Mouse (Mus musculus) limb, embryonic 14.5 days (tissue): ENCODE measurements at regions not wholly inside any gene's neighbourhood (a gene's known extent, or its start where the extent isn't known, plus 50 kb on each side); places are given as distances from the start of the nearest gene placed in this dataset.

Experiments used
- ATAC-seq: fragments of 200-750 bp; cut with Nextera tagmentation; 2 replicates; pipeline ENCODE4 v1.8.0; 2017; ENCODE audit warnings: low read depth, moderate number of reproducible peaks, moderate TSS enrichment; ENCODE audit not compliant: low FRiP score
- DNase-seq: peaks from one replicate; pipeline ENCODE4 v3.0.0-alpha.2; 2015; ENCODE audit warnings: low spot score
- H3K27ac ChIP-seq: fragments of 300-500 bp; sonication (generic); replicated peaks from 2 replicates; pipeline ENCODE4 v1.5.1; 2014; ENCODE audit warnings: low read depth, mild to moderate bottlenecking, low read length, moderate library complexity, mixed read lengths
- H3K27me3 ChIP-seq: fragments of 300-500 bp; sonication (generic); 2 replicates; pipeline ENCODE4 v1.6.1; 2014; ENCODE audit warnings: low read length, mixed read lengths; ENCODE audit not compliant: control insufficient read depth, insufficient read depth
- H3K36me3 ChIP-seq: fragments of 300-500 bp; sonication (generic); 2 replicates; pipeline ENCODE4 v1.6.1; 2014; ENCODE audit warnings: mild to moderate bottlenecking, low read length, moderate library complexity, mixed read lengths; ENCODE audit not compliant: control insufficient read depth, insufficient read depth
- H3K4me1 ChIP-seq: fragments of 300-500 bp; sonication (generic); 2 replicates; pipeline ENCODE4 v1.6.1; 2014; ENCODE audit warnings: antibody characterized with exemption, low read length, mixed read lengths; ENCODE audit not compliant: control insufficient read depth, insufficient read depth
- H3K4me2 ChIP-seq: fragments of 300-500 bp; sonication (generic); replicated peaks from 2 replicates; pipeline ENCODE4 v1.6.1; 2014; ENCODE audit warnings: low read depth, mild to moderate bottlenecking, low read length, moderate library complexity; ENCODE audit not compliant: severe bottlenecking
- H3K4me3 ChIP-seq: fragments of 300-500 bp; sonication (generic); replicated peaks from 2 replicates; pipeline ENCODE4 v1.5.1; 2014; ENCODE audit warnings: low read length
- H3K9ac ChIP-seq: fragments of 300-500 bp; sonication (generic); 2 replicates; pipeline ENCODE4 v1.6.1; 2014; ENCODE audit warnings: mild to moderate bottlenecking, low read depth, low read length, moderate library complexity; ENCODE audit not compliant: severe bottlenecking
- H3K9me3 ChIP-seq: fragments of 300-500 bp; sonication (generic); 2 replicates; pipeline ENCODE4 v1.6.1; 2016; ENCODE audit warnings: low read length; ENCODE audit not compliant: control insufficient read depth
- POLR2A ChIP-seq: fragments of 200-500 bp; IDR thresholded peaks from 2 replicates; pipeline ENCODE4 v1.8.0; 2012; ENCODE audit warnings: inconsistent platforms, mild to moderate bottlenecking, moderate library complexity, borderline replicate concordance; ENCODE audit not compliant: insufficient read depth, insufficient read length; ENCODE audit errors: extremely low read depth
- WGBS: fragments of 180-500 bp; shearing (Covaris S2); extraction: QIAGEN DNeasy Blood & Tissue Kit; methylation state at CpG from one replicate; pipeline ENCODE4 v1.1.7; 2014; 5-methylcytosine and 5-hydroxymethylcytosine counted together

DNA sequence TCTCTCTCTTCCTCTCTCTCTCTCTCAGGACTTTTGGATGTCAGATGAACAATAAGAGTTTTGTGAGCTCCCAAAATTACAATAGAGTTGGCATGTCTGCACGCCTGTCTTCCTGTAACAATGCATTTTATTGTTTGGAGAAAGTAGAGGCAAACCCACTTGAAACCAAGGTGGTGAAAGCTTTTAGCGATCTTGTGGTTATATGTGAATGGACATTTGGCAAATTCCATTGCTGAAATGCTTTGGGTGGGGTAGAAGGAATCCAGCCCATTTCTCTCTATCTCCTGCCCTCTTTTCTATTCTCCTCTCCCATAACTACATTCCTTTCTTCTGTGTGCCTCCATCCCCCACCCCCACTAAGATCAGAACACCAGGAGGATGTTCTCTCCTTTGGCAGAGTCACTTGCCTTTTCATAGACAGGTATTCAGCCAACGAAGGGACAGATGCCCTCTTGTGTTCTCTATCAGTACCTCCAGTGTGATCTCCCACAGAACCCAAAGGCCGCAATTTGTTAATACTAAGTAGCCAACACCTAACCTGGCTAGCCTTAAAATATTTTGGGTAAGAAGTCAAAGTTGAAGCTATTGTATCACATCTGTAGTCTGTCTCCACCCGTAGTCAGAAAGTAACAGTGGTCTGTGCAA is 542.9 kb downstream of the Lmo4 start:
- H3K4me3 ChIP-seq = no peak overlapping the region
- DNase-seq (no peak), ATAC-seq (no peak)
- H3K9ac ChIP-seq = no peak overlapping the region
- H3K27ac ChIP-seq = no peak overlapping the region
- no peak overlapping the region for H3K4me2 ChIP-seq
- 89% methylated on average over 5 of the region's 5 CpGs for WGBS
- no peaks in the 10 kb centered on the region for H3K27me3 ChIP-seq
- no peaks in the 10 kb centered on the region for H3K36me3 ChIP-seq
- no peaks in the 10 kb centered on the region for H3K9me3 ChIP-seq
- no peaks in the 10 kb centered on the region for H3K4me1 ChIP-seq
- no peak for TF ChIP-seq POLR2A

DNA sequence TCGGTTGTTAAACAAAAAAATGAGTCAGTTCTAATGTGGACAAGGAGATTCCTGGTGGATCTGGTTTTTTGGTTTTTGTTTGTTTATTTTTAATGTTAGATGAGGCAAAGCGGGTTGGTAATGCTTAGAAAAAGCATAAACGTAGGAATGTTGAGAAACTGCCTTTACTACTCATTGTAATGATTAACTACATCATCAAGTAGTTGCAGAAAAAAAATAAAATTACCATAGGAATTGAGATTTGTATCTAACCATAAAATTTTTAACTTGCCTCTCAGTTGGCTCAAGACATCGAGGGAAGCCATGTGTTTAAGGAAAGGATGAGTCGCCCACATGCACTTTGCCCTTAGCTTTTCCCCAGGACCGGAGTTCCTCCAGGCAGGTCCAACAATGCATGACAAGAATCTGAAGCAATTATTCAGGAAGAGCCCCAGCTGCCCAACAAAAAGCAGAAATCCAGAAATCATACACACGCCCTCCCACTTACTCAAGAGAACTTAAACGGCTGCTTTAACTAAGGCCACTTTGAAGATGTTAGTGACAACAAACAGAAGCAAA is 545.5 kb downstream of the Lmo4 start:
- ATAC-seq = no peak
- no peak for DNase-seq
- Histone ChIP-seq H3K4me2 (no peak overlapping the region), H3K27me3 (no peaks in the 10 kb centered on the region), H3K36me3 (no peaks in the 10 kb centered on the region), H3K27ac (no peak overlapping the region), H3K4me1 (no peaks in the 10 kb centered on the region; the same call in 1 of the 2 replicates), H3K4me3 (no peak overlapping the region), H3K9me3 (no peaks in the 10 kb centered on the region), H3K9ac (no peak overlapping the region)
- WGBS = 74% methylated on average over 8 of the region's 8 CpGs
- no peak for TF ChIP-seq POLR2A

DNA sequence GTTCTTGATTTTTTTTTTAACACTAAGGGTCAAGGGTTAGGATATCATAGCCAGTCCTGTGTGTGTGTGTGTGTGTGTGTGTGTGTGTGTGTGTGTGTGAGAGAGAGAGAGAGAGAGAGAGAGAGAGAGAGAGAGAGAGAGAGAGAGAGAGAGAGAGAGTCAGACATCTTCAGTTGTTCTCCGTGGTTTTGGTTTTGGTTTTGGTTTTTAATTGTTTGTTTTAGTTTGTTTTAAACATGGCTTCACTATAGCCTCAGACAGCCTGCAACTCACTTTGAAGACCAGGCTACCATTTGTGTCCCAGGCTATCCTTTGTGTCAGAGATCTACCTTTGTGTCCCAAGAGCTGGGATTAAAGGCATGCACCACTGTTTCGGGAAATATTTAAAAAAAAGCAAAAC is 557.8 kb downstream of the Lmo4 start:
- H3K4me2 ChIP-seq = no peak overlapping the region
- DNase-seq (no peak), ATAC-seq (no peak)
- no peaks in the 10 kb centered on the region for H3K36me3 ChIP-seq
- WGBS = 84% methylated on average over 2 of the region's 2 CpGs
- H3K9ac ChIP-seq = no peak overlapping the region
- no peak for TF ChIP-seq POLR2A
- no peaks in the 10 kb centered on the region for H3K9me3 ChIP-seq
- no peaks in the 10 kb centered on the region for H3K4me1 ChIP-seq
- H3K4me3 ChIP-seq = no peak overlapping the region
- H3K27ac ChIP-seq = no peak overlapping the region
- no peaks in the 10 kb centered on the region for H3K27me3 ChIP-seq

DNA sequence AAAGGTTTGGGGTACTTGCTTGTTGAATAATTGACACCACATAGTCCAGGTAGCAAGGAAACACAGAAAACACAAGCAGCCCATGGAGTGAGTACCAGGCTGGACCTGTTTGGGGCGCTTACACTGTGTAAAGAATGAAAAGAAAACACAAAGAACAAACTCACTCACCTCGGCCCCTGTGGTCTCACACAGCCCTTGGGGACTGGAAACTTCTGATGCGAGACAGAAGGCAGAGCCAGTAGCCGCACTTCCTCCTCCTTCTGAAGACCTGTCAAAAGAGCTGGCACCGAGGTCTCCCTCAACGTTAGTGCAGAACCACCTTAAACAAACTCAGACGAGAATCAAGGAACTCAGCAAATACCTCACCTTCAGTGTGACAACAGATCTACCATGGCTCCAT is 558.2 kb downstream of the Lmo4 start:
- WGBS = 67% methylated on average over 7 of the region's 7 CpGs
- Histone ChIP-seq H3K4me2 (no peak overlapping the region), H3K4me1 (no peaks in the 10 kb centered on the region), H3K36me3 (no peaks in the 10 kb centered on the region), H3K27ac (no peak overlapping the region), H3K9me3 (no peaks in the 10 kb centered on the region), H3K4me3 (no peak overlapping the region), H3K9ac (no peak overlapping the region), H3K27me3 (no peaks in the 10 kb centered on the region)
- TF ChIP-seq POLR2A = no peak
- DNase-seq (no peak), ATAC-seq (no peak)

DNA sequence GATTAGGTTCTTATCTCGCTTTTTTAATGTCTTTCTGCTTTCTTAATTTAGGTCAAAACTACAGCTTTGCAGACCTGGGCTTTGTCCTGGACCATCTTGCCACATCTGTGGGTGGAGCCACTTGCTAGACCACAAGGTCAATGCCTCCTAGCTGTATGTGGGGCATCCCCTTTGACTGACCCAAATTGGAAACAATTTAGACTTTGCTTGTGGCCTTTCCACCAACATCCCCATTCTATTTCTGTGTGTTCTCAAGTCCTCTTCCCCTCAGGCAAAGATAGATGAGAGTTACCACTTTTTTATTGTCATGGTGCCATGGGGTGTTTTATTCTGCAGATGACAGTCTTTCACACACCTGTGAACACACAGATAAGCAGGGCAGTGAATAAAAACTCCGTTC is 572.0 kb downstream of the Lmo4 start:
- DNase-seq (no peak), ATAC-seq (no peak)
- H3K4me2 ChIP-seq = no peak overlapping the region

More for the DNA sequence above, 572.0 kb downstream of the Lmo4 start:
- H3K27me3 ChIP-seq = no peaks in the 10 kb centered on the region
- no peaks in the 10 kb centered on the region for H3K9me3 ChIP-seq
- WGBS = 80% methylated on average over 2 of the region's 2 CpGs
- H3K36me3 ChIP-seq = no peaks in the 10 kb centered on the region
- H3K4me1 ChIP-seq = peaks cover 22% of the 10 kb centered on the region
- no peak overlapping the region for H3K27ac ChIP-seq
- no peak for TF ChIP-seq POLR2A
- H3K4me3 ChIP-seq = no peak overlapping the region
- no peak overlapping the region for H3K9ac ChIP-seq
